Mouse (Mus musculus) forebrain, embryonic 14.5 days (tissue): ENCODE measurements around the gene Hormad1. TPM values are rescaled to one million over a fixed set of nuclear protein-coding genes. Genes with fewer than 3 reads are reported as not detected.
"Not testable (repeated sequence)": the region's sequence is repeated elsewhere in the genome, so short reads cannot be mapped to it uniquely, and the experiment has no call there.

ENCODE experiments used
- ATAC-seq: fragments of 200-750 bp; cut with Nextera tagmentation; 2 replicates; pipeline ENCODE4 v1.8.0; 2017; ENCODE audit warnings: mild to moderate bottlenecking, moderate library complexity
- DNase-seq: peaks from one replicate; pipeline ENCODE4 v3.0.0-alpha.2; 2015; ENCODE audit warnings: low spot score
- H3K27ac ChIP-seq: fragments of 300-500 bp; sonication (generic); 2 replicates; pipeline ENCODE4 v1.5.1; 2014; ENCODE audit warnings: low read depth, mild to moderate bottlenecking, control low read depth, low read length, moderate library complexity
- H3K27me3 ChIP-seq: fragments of 300-500 bp; sonication (generic); replicated peaks from 2 replicates; pipeline ENCODE4 v1.6.1; 2014; ENCODE audit warnings: low read length, control low read depth, mixed read lengths; ENCODE audit not compliant: control insufficient read depth, insufficient read depth
- H3K36me3 ChIP-seq: fragments of 300-500 bp; sonication (generic); 2 replicates; pipeline ENCODE4 v1.6.1; 2014; ENCODE audit warnings: low read length, control low read depth; ENCODE audit not compliant: control insufficient read depth, insufficient read depth
- H3K4me1 ChIP-seq: fragments of 300-500 bp; sonication (generic); 2 replicates; pipeline ENCODE4 v1.6.1; 2014; ENCODE audit warnings: antibody characterized with exemption, low read length, control low read depth; ENCODE audit not compliant: control insufficient read depth, insufficient read depth
- H3K4me2 ChIP-seq: fragments of 300-500 bp; sonication (generic); 2 replicates; pipeline ENCODE4 v1.6.1; 2014; ENCODE audit warnings: mild to moderate bottlenecking, control low read depth, low read length
- H3K4me3 ChIP-seq: fragments of 300-500 bp; sonication (generic); 2 replicates; pipeline ENCODE4 v1.5.1; 2014; ENCODE audit warnings: low read depth, low read length, control low read depth
- H3K9ac ChIP-seq: fragments of 300-500 bp; sonication (generic); 2 replicates; pipeline ENCODE4 v1.6.1; 2014; ENCODE audit warnings: mild to moderate bottlenecking, low read length, control low read depth, moderate library complexity
- H3K9me3 ChIP-seq: fragments of 300-500 bp; sonication (generic); replicated peaks from 2 replicates; pipeline ENCODE4 v1.6.1; 2016; ENCODE audit warnings: low read length, control low read depth, mixed read lengths; ENCODE audit not compliant: control insufficient read depth
- WGBS: fragments of 180-500 bp; shearing (Covaris S2); extraction: QIAGEN DNeasy Blood & Tissue Kit; methylation state at CpG from one replicate; pipeline ENCODE4 v1.1.7; 2014; 5-methylcytosine and 5-hydroxymethylcytosine counted together
- polyA plus RNA-seq: library from polyadenylated mRNA; unstranded; fragments of >200 nt; fragmentation: Nextera tagmentation; extraction: Ambion mirVana; gene quantifications from 2 replicates; pipeline ENCODE4 v1.2.1, GENCODE M21; 2014

Hormad1 gene
- polyA plus RNA-seq, 1 experiment from 2014 or later, result not detected

DNA sequence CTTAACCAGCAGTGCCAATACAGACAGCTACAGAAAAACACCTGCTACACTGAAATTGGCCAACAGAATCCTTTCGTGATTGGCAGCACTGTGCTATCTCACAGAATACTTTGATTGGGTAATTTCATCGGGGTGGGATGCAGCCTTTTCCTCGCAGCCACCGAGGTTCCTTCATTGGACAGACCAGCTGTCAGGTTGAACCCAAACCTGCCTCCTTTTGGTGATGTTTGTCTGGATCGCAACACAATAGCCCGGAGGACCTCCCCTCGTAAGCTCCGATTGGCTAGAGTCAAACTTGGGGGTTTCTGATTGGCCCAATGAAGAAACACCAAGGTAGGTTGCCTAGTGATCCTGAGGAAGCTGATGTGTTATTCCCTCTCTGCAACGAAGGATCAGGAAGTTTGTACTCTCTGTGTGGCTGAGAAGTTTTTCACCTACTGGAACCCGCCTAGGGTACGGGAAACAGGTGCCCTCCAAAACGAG lies 29.2 kb downstream of the Hormad1 start, which contains the start of gene Golph3l:
TSS of gene Golph3l (plus strand) at position 331 of the 483 bp plus-strand sequence.
- Histone ChIP-seq H3K9me3 (no peaks in the 10 kb centered on the region), H3K4me2 (peak within 1 kb of the TSS; percentile 71), H3K9ac (peak within 1 kb of the TSS; percentile 67), H3K36me3 (peaks cover 16% of the 10 kb centered on the region), H3K4me3 (peak within 1 kb of the TSS; percentile 75), H3K4me1 (0 out of 2 replicates have a peak, but pooled peaks cover 2% of the 10 kb centered on the region), H3K27ac (peak within 1 kb of the TSS; percentile 66; the same call in 1 of the 2 replicates), H3K27me3 (no peaks in the 10 kb centered on the region)
- WGBS, result under 1% methylated on average over 12 of the region's 12 CpGs
- ATAC-seq (peak; percentile 100), DNase-seq (peak; percentile 99)

DNA sequence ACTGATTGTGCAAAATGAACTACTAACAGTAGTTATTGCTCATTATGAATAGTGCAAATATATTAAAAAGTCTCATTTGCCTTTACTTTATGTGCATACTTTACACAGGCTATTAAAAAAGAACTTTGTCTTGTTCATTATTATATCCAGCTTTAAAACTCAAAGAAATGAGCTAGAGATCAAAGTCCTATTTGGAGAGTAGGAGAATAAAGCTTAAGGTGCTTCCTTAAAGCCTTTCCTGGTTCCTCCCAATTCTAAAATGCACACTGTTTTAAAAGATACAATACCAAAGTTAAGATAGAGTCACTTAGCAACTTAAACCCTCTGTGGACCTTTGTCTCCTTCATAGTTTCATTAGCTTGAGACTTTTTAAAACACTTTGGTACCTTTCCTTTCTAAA lies 39.3 kb downstream of the Hormad1 start:
- H3K27ac ChIP-seq, result no peak overlapping the region
- H3K9ac ChIP-seq, result no peak overlapping the region
- ATAC-seq (no peak), DNase-seq (no peak)
- no peaks in the 10 kb centered on the region for H3K4me1 ChIP-seq
- H3K9me3 ChIP-seq, result no peaks in the 10 kb centered on the region
- no peaks in the 10 kb centered on the region for H3K27me3 ChIP-seq
- no peak overlapping the region for H3K4me3 ChIP-seq
- no peak overlapping the region for H3K4me2 ChIP-seq
- peaks cover 17% of the 10 kb centered on the region for H3K36me3 ChIP-seq

DNA sequence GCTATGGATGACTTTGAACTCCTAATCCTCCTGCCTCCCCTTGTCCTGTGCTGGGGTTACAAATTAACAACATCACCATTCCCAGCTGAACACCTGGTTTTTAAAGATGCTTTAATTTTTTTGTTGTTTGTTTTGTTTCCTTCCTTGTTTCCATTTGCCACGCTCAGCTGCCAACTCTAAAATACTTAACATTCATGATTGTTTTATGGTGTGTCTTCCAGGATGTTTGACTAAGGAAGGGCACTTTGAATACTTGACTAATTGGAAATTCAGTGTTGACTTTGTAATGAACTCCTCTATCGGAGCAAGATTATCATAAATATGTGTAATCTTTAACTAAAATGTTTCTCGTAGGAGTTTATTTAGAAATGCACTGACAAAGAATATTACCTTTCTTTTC lies 41.8 kb downstream of the Hormad1 start:
- Histone ChIP-seq H3K4me3 (no peak overlapping the region), H3K9ac (no peak overlapping the region), H3K36me3 (peaks cover 6% of the 10 kb centered on the region; the same call in 1 of the 2 replicates), H3K4me2 (no peak overlapping the region), H3K27ac (no peak overlapping the region), H3K27me3 (no peaks in the 10 kb centered on the region), H3K9me3 (no peaks in the 10 kb centered on the region), H3K4me1 (no peaks in the 10 kb centered on the region)
- no peak for DNase-seq
- ATAC-seq, result no peak
- WGBS, result 94% methylated on average over 3 of the region's 3 CpGs

DNA sequence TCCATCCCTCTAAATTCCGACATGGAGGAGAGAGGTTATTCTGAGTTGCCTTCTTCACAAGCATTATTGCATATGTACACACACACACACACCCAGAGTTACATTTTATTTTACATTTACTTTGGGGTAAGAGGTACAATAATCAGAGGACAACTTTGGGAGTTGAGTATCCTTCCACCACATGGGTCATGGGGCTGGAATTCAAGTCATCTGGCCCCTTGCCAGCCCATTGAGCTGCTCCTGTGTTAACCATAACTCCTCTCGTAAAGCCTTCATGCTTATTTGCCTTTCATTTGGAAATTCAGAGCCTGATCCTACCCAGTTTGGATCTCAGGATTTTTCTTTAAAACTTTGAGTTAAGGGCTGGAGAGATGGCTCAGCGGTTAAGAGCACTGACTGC lies 46.6 kb downstream of the Hormad1 start:
- DNase-seq, result no peak
- Histone ChIP-seq H3K9ac (no peak overlapping the region), H3K4me2 (no peak overlapping the region), H3K4me3 (no peak overlapping the region), H3K27ac (no peak overlapping the region), H3K36me3 (peaks cover 31% of the 10 kb centered on the region), H3K4me1 (no peaks in the 10 kb centered on the region), H3K9me3 (no peaks in the 10 kb centered on the region), H3K27me3 (no peaks in the 10 kb centered on the region)
- ATAC-seq, result no peak
- WGBS, result 82% methylated on average over 3 of the region's 3 CpGs

DNA sequence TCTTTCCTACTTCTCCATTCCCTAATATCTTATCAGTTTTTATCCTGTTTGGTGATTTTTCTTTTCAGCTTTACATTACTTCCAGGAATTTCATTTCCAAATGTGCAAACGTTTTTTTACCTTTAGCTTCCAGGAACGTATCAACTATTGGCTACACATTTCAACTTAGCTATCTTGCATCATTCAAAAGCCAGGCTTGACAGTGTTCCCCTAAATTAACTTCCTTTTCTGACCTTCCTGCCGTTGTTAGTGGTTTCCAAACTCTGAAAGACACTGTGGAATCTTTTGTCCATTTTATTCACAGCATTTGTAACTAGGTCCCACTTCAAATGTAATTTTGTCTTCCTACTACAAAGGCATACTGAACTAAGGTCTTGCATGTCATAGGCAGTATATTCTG lies 49.7 kb downstream of the Hormad1 start:
- no peak for ATAC-seq
- peaks cover 31% of the 10 kb centered on the region for H3K36me3 ChIP-seq
- DNase-seq, result no peak

DNA sequence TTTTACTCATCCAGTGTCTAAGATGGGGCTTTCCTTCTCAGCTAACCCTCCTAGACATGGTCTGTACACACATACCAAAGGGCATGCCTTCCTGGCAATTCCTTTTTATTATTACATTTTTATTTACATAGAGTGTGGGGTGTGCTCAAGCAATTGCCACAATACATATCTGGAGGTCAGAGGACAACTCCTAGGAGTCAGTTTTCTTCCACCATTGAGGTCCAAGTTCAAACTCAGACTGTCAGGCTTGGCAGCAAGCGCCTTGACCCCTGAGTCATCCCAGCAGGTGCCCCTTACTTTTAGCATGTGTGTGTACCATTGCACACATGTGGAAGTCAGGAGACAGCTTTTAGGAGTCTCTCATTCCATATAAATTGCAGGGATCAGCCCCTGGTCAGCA lies 54.5 kb downstream of the Hormad1 start:
- H3K27me3 ChIP-seq, result no peaks in the 10 kb centered on the region
- H3K36me3 ChIP-seq, result peaks cover 43% of the 10 kb centered on the region
- H3K9me3 ChIP-seq, result no peaks in the 10 kb centered on the region
- 97% methylated on average over 1 of the region's 1 CpGs for WGBS
- no peaks in the 10 kb centered on the region for H3K4me1 ChIP-seq
- ATAC-seq (no peak), DNase-seq (no peak)
- H3K4me2 ChIP-seq, result no peak overlapping the region
- no peak overlapping the region for H3K9ac ChIP-seq
- H3K4me3 ChIP-seq, result no peak overlapping the region
- H3K27ac ChIP-seq, result no peak overlapping the region

More for the DNA sequence above, 49.7 kb downstream of the Hormad1 start:
- no peaks in the 10 kb centered on the region for H3K4me1 ChIP-seq
- H3K9ac ChIP-seq, result no peak overlapping the region
- no peak overlapping the region for H3K4me3 ChIP-seq
- H3K27ac ChIP-seq, result no peak overlapping the region
- no peaks in the 10 kb centered on the region for H3K27me3 ChIP-seq
- no peaks in the 10 kb centered on the region for H3K9me3 ChIP-seq
- H3K4me2 ChIP-seq, result no peak overlapping the region
- WGBS, result 76% methylated on average over 3 of the region's 3 CpGs

DNA sequence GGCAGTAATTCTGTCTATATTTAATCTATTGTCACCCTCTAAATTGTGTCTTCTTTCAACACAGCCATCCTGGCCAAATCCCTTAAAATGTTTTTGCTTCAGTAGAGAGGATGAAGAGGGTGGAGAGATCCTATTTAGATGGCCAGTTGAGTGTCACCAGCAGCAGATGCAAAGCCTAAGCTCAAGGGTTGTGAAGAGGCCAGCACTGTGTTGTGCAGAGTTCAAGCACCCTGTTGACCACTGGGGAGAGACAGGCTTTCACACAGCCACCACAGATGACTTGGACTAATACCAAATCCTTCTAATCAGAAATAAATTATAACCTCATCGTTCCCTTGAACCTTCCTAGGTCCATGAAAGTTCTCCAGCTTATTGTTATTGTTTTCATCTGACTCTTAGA lies 59.0 kb downstream of the Hormad1 start:
- 100% methylated on average over 1 of the region's 1 CpGs for WGBS
- H3K36me3 ChIP-seq, result peaks cover 38% of the 10 kb centered on the region
- no peak for ATAC-seq

DNA sequence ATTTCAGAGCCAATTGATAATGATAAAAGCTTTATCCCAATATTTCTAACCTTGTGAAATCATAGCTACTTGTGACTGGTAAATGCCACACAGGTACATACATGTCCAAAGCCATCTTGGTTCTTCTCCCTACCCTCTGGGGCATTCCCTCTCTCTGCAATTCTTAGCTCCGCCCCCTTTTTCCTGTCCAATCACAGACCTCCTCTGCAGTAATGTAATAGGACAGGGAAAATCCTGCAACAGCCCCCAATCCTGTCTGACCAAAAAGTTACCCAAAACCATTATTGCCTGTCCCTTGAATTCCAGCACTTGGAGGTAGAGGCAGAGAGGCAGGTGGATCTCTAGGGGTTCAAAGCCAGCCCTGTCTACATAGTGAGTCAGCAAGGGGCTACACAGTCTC lies 61.8 kb downstream of the Hormad1 start:
- Histone ChIP-seq H3K4me1 (peaks cover 6% of the 10 kb centered on the region), H3K9ac (no peak overlapping the region), H3K36me3 (peaks cover 34% of the 10 kb centered on the region), H3K4me2 (no peak overlapping the region), H3K27ac (no peak overlapping the region), H3K9me3 (no peaks in the 10 kb centered on the region), H3K4me3 (no peak overlapping the region), H3K27me3 (no peaks in the 10 kb centered on the region)
- DNase-seq (no peak), ATAC-seq (no peak)
- WGBS, result 76% methylated on average over 1 of the region's 1 CpGs

More for the DNA sequence above, 59.0 kb downstream of the Hormad1 start:
- no peak overlapping the region for H3K27ac ChIP-seq
- H3K9ac ChIP-seq, result no peak overlapping the region
- DNase-seq, result no peak
- H3K27me3 ChIP-seq, result no peaks in the 10 kb centered on the region
- H3K4me1 ChIP-seq, result no peaks in the 10 kb centered on the region
- H3K4me3 ChIP-seq, result no peak overlapping the region
- H3K9me3 ChIP-seq, result no peaks in the 10 kb centered on the region
- H3K4me2 ChIP-seq, result no peak overlapping the region

DNA sequence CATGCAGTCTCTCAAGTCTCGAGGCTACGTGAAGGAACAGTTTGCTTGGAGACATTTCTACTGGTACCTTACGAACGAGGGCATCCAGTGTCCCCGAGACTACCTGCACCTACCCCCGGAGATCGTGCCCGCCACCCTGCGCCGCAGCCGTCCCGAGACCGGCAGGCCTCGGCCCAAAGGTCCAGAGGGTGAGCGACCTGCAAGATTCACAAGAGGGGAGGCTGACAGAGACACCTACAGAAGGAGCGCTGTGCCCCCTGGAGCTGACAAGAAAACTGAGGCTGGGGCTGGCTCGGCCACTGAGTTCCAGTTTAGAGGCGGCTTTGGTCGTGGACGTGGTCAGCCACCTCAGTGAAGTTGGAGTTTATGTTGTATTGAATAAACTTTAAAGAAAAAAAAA lies 62.9 kb downstream of the Hormad1 start:
- H3K9ac ChIP-seq, H3K4me3 ChIP-seq, H3K27ac ChIP-seq, ATAC-seq, DNase-seq, H3K27me3 ChIP-seq, H3K4me2 ChIP-seq, H3K4me1 ChIP-seq, H3K9me3 ChIP-seq: not testable (repeated sequence)
- 93% methylated on average over 20 of the region's 20 CpGs for WGBS
- peaks cover 33% of the 10 kb centered on the region for H3K36me3 ChIP-seq
